Mouse (Mus musculus): Measurements from ENCODE around the gene Gabrb1. TPM values are rescaled to one million over a fixed set of nuclear protein-coding genes. Genes with fewer than 3 reads are reported as not detected.

Gabrb1 gene
- 21.2 and 32.2 TPM in 2 replicates for polyA plus RNA-seq (2014; fragmentation: Nextera tagmentation; extraction: Ambion mirVana)

- Histone ChIP-seq H3K27ac (ENCODE audit: low read depth, low read length) (no peak within 1 kb of the TSS), H3K4me3 (ENCODE audit: low read depth, low read length) (peak within 1 kb of the TSS; percentile 59), H3K4me2 (ENCODE audit: low read depth, low read length) (peak within 1 kb of the TSS; percentile 96), H3K9ac (replicated peaks; ENCODE audit: low read depth, low read length) (peak within 1 kb of the TSS; percentile 47), H3K9me3 (ENCODE audit: control insufficient read depth, low read length) (no peaks in the 10 kb centered on the region), H3K4me1 (ENCODE audit: control insufficient read depth, insufficient read depth, low read length) (no peaks in the 10 kb centered on the region), H3K36me3 (ENCODE audit: control insufficient read depth, insufficient read depth, low read length) (no peaks in the 10 kb centered on the region), H3K27me3 (ENCODE audit: control insufficient read depth, insufficient read depth, low read length) (peaks cover 5% of the 10 kb centered on the region)
- ATAC-seq (ENCODE audit: low read depth): peak; percentile 93
- 0% methylated on average over 49 of the region's 49 CpGs for WGBS
Measured at GRCm38 (mm10) chr5:71657482-71658114, at the start of gene Gabrb1. Gene Gabrb1 (plus strand): TSS chr5:71658113.

- H3K4me3 ChIP-seq (ENCODE audit: low read depth, low read length): no peak overlapping the region
- H3K9me3 ChIP-seq (ENCODE audit: control insufficient read depth, low read length): no peaks in the 10 kb centered on the region
- no peaks in the 10 kb centered on the region for H3K36me3 ChIP-seq (ENCODE audit: control insufficient read depth, insufficient read depth, low read length)
- ATAC-seq (ENCODE audit: low read depth): no peak
- H3K27ac ChIP-seq (ENCODE audit: low read depth, low read length): no peak overlapping the region
- H3K4me1 ChIP-seq (ENCODE audit: control insufficient read depth, insufficient read depth, low read length): no peaks in the 10 kb centered on the region
- no peak overlapping the region for H3K4me2 ChIP-seq (ENCODE audit: low read depth, low read length)
- WGBS: 78% methylated on average over 1 of the region's 1 CpGs
- H3K9ac ChIP-seq (replicated peaks; ENCODE audit: low read depth, low read length): no peak overlapping the region
- H3K27me3 ChIP-seq (ENCODE audit: control insufficient read depth, insufficient read depth, low read length): no peaks in the 10 kb centered on the region
Measured at GRCm38 (mm10) chr5:71608735-71609134, 49.2 kb upstream of the Gabrb1 start.

GRCm38 (mm10) chr5:71614311-71614710, 43.6 kb upstream of the Gabrb1 start:
- ATAC-seq (ENCODE audit: low read depth): no peak
- H3K4me2 ChIP-seq (ENCODE audit: low read depth, low read length): no peak overlapping the region
- H3K4me3 ChIP-seq (ENCODE audit: low read depth, low read length): no peak overlapping the region
- H3K4me1 ChIP-seq (ENCODE audit: control insufficient read depth, insufficient read depth, low read length): no peaks in the 10 kb centered on the region
- WGBS: 87% methylated on average over 1 of the region's 1 CpGs
- H3K9ac ChIP-seq (replicated peaks; ENCODE audit: low read depth, low read length): no peak overlapping the region
- no peaks in the 10 kb centered on the region for H3K36me3 ChIP-seq (ENCODE audit: control insufficient read depth, insufficient read depth, low read length)
- no peaks in the 10 kb centered on the region for H3K27me3 ChIP-seq (ENCODE audit: control insufficient read depth, insufficient read depth, low read length)
- H3K9me3 ChIP-seq (ENCODE audit: control insufficient read depth, low read length): no peaks in the 10 kb centered on the region
- H3K27ac ChIP-seq (ENCODE audit: low read depth, low read length): no peak overlapping the region

- 75% methylated on average over 4 of the region's 4 CpGs for WGBS
- Histone ChIP-seq H3K4me2 (ENCODE audit: low read depth, low read length) (no peak overlapping the region), H3K9me3 (ENCODE audit: control insufficient read depth, low read length) (no peaks in the 10 kb centered on the region), H3K27ac (ENCODE audit: low read depth, low read length) (no peak overlapping the region), H3K4me1 (ENCODE audit: control insufficient read depth, insufficient read depth, low read length) (no peaks in the 10 kb centered on the region), H3K4me3 (ENCODE audit: low read depth, low read length) (no peak overlapping the region), H3K36me3 (ENCODE audit: control insufficient read depth, insufficient read depth, low read length) (no peaks in the 10 kb centered on the region), H3K9ac (replicated peaks; ENCODE audit: low read depth, low read length) (no peak overlapping the region), H3K27me3 (ENCODE audit: control insufficient read depth, insufficient read depth, low read length) (no peaks in the 10 kb centered on the region)
- ATAC-seq (ENCODE audit: low read depth): no peak
Measured at GRCm38 (mm10) chr5:71616734-71617133, 41.2 kb upstream of the Gabrb1 start.

GRCm38 (mm10) chr5:71627820-71628219, 30.1 kb upstream of the Gabrb1 start:
- no peaks in the 10 kb centered on the region for H3K9me3 ChIP-seq (ENCODE audit: control insufficient read depth, low read length)
- WGBS: 92% methylated on average over 3 of the region's 3 CpGs
- H3K4me2 ChIP-seq (ENCODE audit: low read depth, low read length): no peak overlapping the region
- H3K27me3 ChIP-seq (ENCODE audit: control insufficient read depth, insufficient read depth, low read length): no peaks in the 10 kb centered on the region
- no peak overlapping the region for H3K4me3 ChIP-seq (ENCODE audit: low read depth, low read length)
- H3K36me3 ChIP-seq (ENCODE audit: control insufficient read depth, insufficient read depth, low read length): no peaks in the 10 kb centered on the region
- ATAC-seq (ENCODE audit: low read depth): no peak
- H3K4me1 ChIP-seq (ENCODE audit: control insufficient read depth, insufficient read depth, low read length): no peaks in the 10 kb centered on the region
- no peak overlapping the region for H3K9ac ChIP-seq (replicated peaks; ENCODE audit: low read depth, low read length)
- no peak overlapping the region for H3K27ac ChIP-seq (ENCODE audit: low read depth, low read length)

- no peaks in the 10 kb centered on the region for H3K27me3 ChIP-seq (ENCODE audit: control insufficient read depth, insufficient read depth, low read length)
- no peak overlapping the region for H3K9ac ChIP-seq (replicated peaks; ENCODE audit: low read depth, low read length)
- H3K27ac ChIP-seq (ENCODE audit: low read depth, low read length): no peak overlapping the region
- ATAC-seq (ENCODE audit: low read depth): no peak
- no peak overlapping the region for H3K4me2 ChIP-seq (ENCODE audit: low read depth, low read length)
- H3K9me3 ChIP-seq (ENCODE audit: control insufficient read depth, low read length): no peaks in the 10 kb centered on the region
- H3K4me3 ChIP-seq (ENCODE audit: low read depth, low read length): no peak overlapping the region
- WGBS: 60% methylated on average over 10 of the region's 10 CpGs
- no peaks in the 10 kb centered on the region for H3K36me3 ChIP-seq (ENCODE audit: control insufficient read depth, insufficient read depth, low read length)
- H3K4me1 ChIP-seq (ENCODE audit: control insufficient read depth, insufficient read depth, low read length): no peaks in the 10 kb centered on the region
Measured at GRCm38 (mm10) chr5:71639804-71640203, 18.1 kb upstream of the Gabrb1 start.

- WGBS: 77% methylated on average over 2 of the region's 2 CpGs
- no peaks in the 10 kb centered on the region for H3K36me3 ChIP-seq (ENCODE audit: control insufficient read depth, insufficient read depth, low read length)
Measured at GRCm38 (mm10) chr5:71648108-71648507, 9.8 kb upstream of the Gabrb1 start.

GRCm38 (mm10) chr5:71654056-71654455, 3.9 kb upstream of the Gabrb1 start:
- WGBS: 87% methylated on average over 5 of the region's 5 CpGs
- Histone ChIP-seq H3K36me3 (ENCODE audit: control insufficient read depth, insufficient read depth, low read length) (no peaks in the 10 kb centered on the region), H3K27ac (ENCODE audit: low read depth, low read length) (no peak overlapping the region), H3K4me3 (ENCODE audit: low read depth, low read length) (no peak overlapping the region), H3K27me3 (ENCODE audit: control insufficient read depth, insufficient read depth, low read length) (peaks cover 5% of the 10 kb centered on the region), H3K4me1 (ENCODE audit: control insufficient read depth, insufficient read depth, low read length) (no peaks in the 10 kb centered on the region), H3K9me3 (ENCODE audit: control insufficient read depth, low read length) (no peaks in the 10 kb centered on the region), H3K4me2 (ENCODE audit: low read depth, low read length) (no peak overlapping the region), H3K9ac (replicated peaks; ENCODE audit: low read depth, low read length) (no peak overlapping the region)
- ATAC-seq (ENCODE audit: low read depth): no peak

More at GRCm38 (mm10) chr5:71648108-71648507, 9.8 kb upstream of the Gabrb1 start:
- H3K4me1 ChIP-seq (ENCODE audit: control insufficient read depth, insufficient read depth, low read length): no peaks in the 10 kb centered on the region
- H3K27me3 ChIP-seq (ENCODE audit: control insufficient read depth, insufficient read depth, low read length): no peaks in the 10 kb centered on the region
- no peak overlapping the region for H3K9ac ChIP-seq (replicated peaks; ENCODE audit: low read depth, low read length)
- no peak for ATAC-seq (ENCODE audit: low read depth)
- no peak overlapping the region for H3K4me2 ChIP-seq (ENCODE audit: low read depth, low read length)
- no peak overlapping the region for H3K27ac ChIP-seq (ENCODE audit: low read depth, low read length)
- no peak overlapping the region for H3K4me3 ChIP-seq (ENCODE audit: low read depth, low read length)
- no peaks in the 10 kb centered on the region for H3K9me3 ChIP-seq (ENCODE audit: control insufficient read depth, low read length)

- Histone ChIP-seq H3K4me2 (ENCODE audit: low read depth, low read length) (peak overlapping the region; percentile 96), H3K9me3 (ENCODE audit: control insufficient read depth, low read length) (no peaks in the 10 kb centered on the region), H3K27me3 (ENCODE audit: control insufficient read depth, insufficient read depth, low read length) (peaks cover 5% of the 10 kb centered on the region), H3K4me3 (ENCODE audit: low read depth, low read length) (peak overlapping the region; percentile 59), H3K36me3 (ENCODE audit: control insufficient read depth, insufficient read depth, low read length) (no peaks in the 10 kb centered on the region), H3K4me1 (ENCODE audit: control insufficient read depth, insufficient read depth, low read length) (no peaks in the 10 kb centered on the region), H3K27ac (ENCODE audit: low read depth, low read length) (no peak overlapping the region), H3K9ac (replicated peaks; ENCODE audit: low read depth, low read length) (no peak overlapping the region)
- ATAC-seq (ENCODE audit: low read depth): no peak
- 11% methylated on average over 10 of the region's 10 CpGs for WGBS
Measured at GRCm38 (mm10) chr5:71656771-71657170, 1.1 kb upstream of the Gabrb1 start.

Data from neural tube, embryonic 14.5 days (tissue).